Mouse (Mus musculus): Measurements from ENCODE around the gene Zbed5. TPM values are rescaled to one million over a fixed set of nuclear protein-coding genes. Genes with fewer than 3 reads are reported as not detected.

Gene Zbed5
- polyA plus RNA-seq (2015; fragmentation: Nextera tagmentation; extraction: Ambion mirVana) = 2.4 and 3.7 TPM in 2 replicates

GRCm38 (mm10) chr5:129895198-129896088 lies at the start of gene Zbed5:
Gene Zbed5, plus strand, starts transcription at chr5:129895723.
- Histone ChIP-seq H3K36me3 (ENCODE audit: control insufficient read depth, insufficient read depth, low read length) (no peaks in the 10 kb centered on the region), H3K27ac (ENCODE audit: low read length) (no peak within 1 kb of the TSS), H3K4me1 (ENCODE audit: control insufficient read depth, insufficient read depth, low read length) (0 out of 2 replicates have a peak, but pooled peaks cover 6% of the 10 kb centered on the region), H3K9ac (ENCODE audit: low read length) (peak within 1 kb of the TSS; percentile 69), H3K27me3 (ENCODE audit: control insufficient read depth, insufficient read depth, low read length) (no peaks in the 10 kb centered on the region), H3K4me2 (ENCODE audit: low read depth, low read length) (peak within 1 kb of the TSS; percentile 95), H3K4me3 (replicated peaks; ENCODE audit: low read length) (peak within 1 kb of the TSS; percentile 70), H3K9me3 (replicated peaks; ENCODE audit: control insufficient read depth, low read length) (no peaks in the 10 kb centered on the region)
- ATAC-seq (ENCODE audit: insufficient read depth, low FRiP score) = peak; percentile 99
- 2% methylated on average over 44 of the region's 44 CpGs for whole genome bisulfite sequencing

DNA sequence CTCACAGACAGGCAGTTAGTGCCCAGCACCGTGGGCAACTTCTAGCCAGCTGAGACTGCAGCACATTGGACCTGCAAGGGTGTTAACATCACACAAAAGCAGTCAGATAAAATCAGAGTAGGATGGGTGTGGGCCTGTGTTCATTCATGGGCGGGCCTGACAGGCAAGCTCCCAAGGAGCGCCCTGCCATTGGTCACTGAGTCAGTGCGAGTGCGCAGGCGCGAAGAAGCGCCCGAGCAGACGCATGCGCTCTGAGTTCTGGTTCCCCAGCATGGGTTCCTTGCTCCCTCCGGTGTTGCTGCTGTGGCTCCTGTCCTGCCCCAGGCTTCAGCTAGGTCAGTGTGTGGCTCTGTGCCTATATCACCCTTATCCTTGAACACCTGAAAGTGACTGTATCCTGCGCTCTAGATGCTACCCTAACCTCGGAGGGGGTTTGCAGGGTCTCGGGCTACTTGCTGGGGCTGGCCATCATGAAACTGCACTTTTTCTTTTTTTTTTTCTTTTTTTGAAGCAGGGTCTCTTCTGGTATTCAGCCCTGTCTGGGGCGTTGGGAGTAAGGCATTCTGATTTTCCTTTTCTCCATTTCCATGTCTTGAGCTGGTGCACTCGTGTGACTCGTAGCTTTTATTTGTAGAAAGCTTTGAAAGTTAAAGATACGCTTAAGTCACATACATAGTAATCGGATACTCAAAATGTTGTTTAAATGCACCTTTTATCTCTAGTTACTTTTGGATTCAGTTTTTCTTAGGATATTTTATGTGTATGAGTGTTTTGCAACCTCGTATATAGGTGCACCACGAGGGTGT lies 48.6 kb upstream of the Zbed5 start, which contains the start of gene Sumf2:
Sumf2 (plus strand) TSS at position 235 of the 806 bp plus-strand sequence.
- WGBS = 7% methylated on average over 22 of the region's 22 CpGs
- peak within 1 kb of the TSS; percentile 69 for H3K27ac ChIP-seq (ENCODE audit: low read length)
- H3K27me3 ChIP-seq (ENCODE audit: control insufficient read depth, insufficient read depth, low read length) = no peaks in the 10 kb centered on the region
- H3K36me3 ChIP-seq (ENCODE audit: control insufficient read depth, insufficient read depth, low read length) = peaks cover 6% of the 10 kb centered on the region; the same call in 1 of the 2 replicates
- peak within 1 kb of the TSS; percentile 80 for H3K4me2 ChIP-seq (ENCODE audit: low read depth, low read length)
- H3K4me1 ChIP-seq (ENCODE audit: control insufficient read depth, insufficient read depth, low read length) = peaks cover 9% of the 10 kb centered on the region; the same call in 1 of the 2 replicates
- H3K9ac ChIP-seq (ENCODE audit: low read length) = peak within 1 kb of the TSS; percentile 87
- peaks cover 4% of the 10 kb centered on the region; the same call in 1 of the 2 replicates for H3K9me3 ChIP-seq (replicated peaks; ENCODE audit: control insufficient read depth, low read length)
- H3K4me3 ChIP-seq (replicated peaks; ENCODE audit: low read length) = peak within 1 kb of the TSS; percentile 89
- ATAC-seq (ENCODE audit: insufficient read depth, low FRiP score) = peak; percentile 99

DNA sequence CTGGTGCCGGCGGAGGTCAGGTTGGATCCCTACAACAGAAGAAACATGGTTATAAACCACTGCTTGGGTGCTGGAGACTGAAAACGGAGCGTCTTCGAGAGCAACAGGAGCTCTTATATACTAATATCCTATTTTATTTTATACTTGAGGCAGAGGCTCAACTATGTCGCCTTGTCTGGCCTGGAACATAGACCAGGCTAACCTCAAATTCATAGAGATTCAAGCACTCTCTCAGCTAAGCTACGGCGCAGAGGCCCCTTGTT lies 48.0 kb upstream of the Zbed5 start:
- H3K4me2 ChIP-seq (ENCODE audit: low read depth, low read length) = peak overlapping the region; percentile 80
- peaks cover 9% of the 10 kb centered on the region; the same call in 1 of the 2 replicates for H3K4me1 ChIP-seq (ENCODE audit: control insufficient read depth, insufficient read depth, low read length)
- no peaks in the 10 kb centered on the region for H3K27me3 ChIP-seq (ENCODE audit: control insufficient read depth, insufficient read depth, low read length)
- peak overlapping the region; percentile 89 for H3K4me3 ChIP-seq (replicated peaks; ENCODE audit: low read length)
- no peak for ATAC-seq (ENCODE audit: insufficient read depth, low FRiP score)
- peaks cover 6% of the 10 kb centered on the region; the same call in 1 of the 2 replicates for H3K36me3 ChIP-seq (ENCODE audit: control insufficient read depth, insufficient read depth, low read length)
- 52% methylated on average over 8 of the region's 8 CpGs for WGBS
- H3K27ac ChIP-seq (ENCODE audit: low read length) = no peak overlapping the region
- H3K9me3 ChIP-seq (replicated peaks; ENCODE audit: control insufficient read depth, low read length) = peaks cover 4% of the 10 kb centered on the region; the same call in 1 of the 2 replicates
- H3K9ac ChIP-seq (ENCODE audit: low read length) = peak overlapping the region; percentile 87

- no peak overlapping the region for H3K4me3 ChIP-seq (replicated peaks; ENCODE audit: low read length)
- no peak for ATAC-seq (ENCODE audit: insufficient read depth, low FRiP score)
- no peak overlapping the region for H3K9ac ChIP-seq (ENCODE audit: low read length)
- H3K27ac ChIP-seq (ENCODE audit: low read length) = no peak overlapping the region
- no peaks in the 10 kb centered on the region for H3K4me1 ChIP-seq (ENCODE audit: control insufficient read depth, insufficient read depth, low read length)
- WGBS = 42% methylated on average over 5 of the region's 5 CpGs
- no peak overlapping the region for H3K4me2 ChIP-seq (ENCODE audit: low read depth, low read length)
- H3K27me3 ChIP-seq (ENCODE audit: control insufficient read depth, insufficient read depth, low read length) = no peaks in the 10 kb centered on the region
- no peaks in the 10 kb centered on the region for H3K9me3 ChIP-seq (replicated peaks; ENCODE audit: control insufficient read depth, low read length)
- H3K36me3 ChIP-seq (ENCODE audit: control insufficient read depth, insufficient read depth, low read length) = peaks cover 9% of the 10 kb centered on the region; the same call in 1 of the 2 replicates
These were observed 40.4 kb upstream of the Zbed5 start for GRCm38 (mm10) chr5:129855163-129855562.

- no peaks in the 10 kb centered on the region for H3K9me3 ChIP-seq (replicated peaks; ENCODE audit: control insufficient read depth, low read length)
- no peaks in the 10 kb centered on the region for H3K4me1 ChIP-seq (ENCODE audit: control insufficient read depth, insufficient read depth, low read length)
- no peak for ATAC-seq (ENCODE audit: insufficient read depth, low FRiP score)
- H3K4me2 ChIP-seq (ENCODE audit: low read depth, low read length) = no peak overlapping the region
- H3K4me3 ChIP-seq (replicated peaks; ENCODE audit: low read length) = no peak overlapping the region
- H3K27me3 ChIP-seq (ENCODE audit: control insufficient read depth, insufficient read depth, low read length) = no peaks in the 10 kb centered on the region
- WGBS = 87% methylated on average over 5 of the region's 5 CpGs
- H3K9ac ChIP-seq (ENCODE audit: low read length) = no peak overlapping the region
- H3K27ac ChIP-seq (ENCODE audit: low read length) = no peak overlapping the region
- H3K36me3 ChIP-seq (ENCODE audit: control insufficient read depth, insufficient read depth, low read length) = peaks cover 13% of the 10 kb centered on the region; the same call in 1 of the 2 replicates
These were observed 39.1 kb upstream of the Zbed5 start for GRCm38 (mm10) chr5:129856414-129856813.

- Histone ChIP-seq H3K4me3 (replicated peaks; ENCODE audit: low read length) (no peak overlapping the region), H3K9ac (ENCODE audit: low read length) (no peak overlapping the region), H3K36me3 (ENCODE audit: control insufficient read depth, insufficient read depth, low read length) (peaks cover 19% of the 10 kb centered on the region), H3K27me3 (ENCODE audit: control insufficient read depth, insufficient read depth, low read length) (no peaks in the 10 kb centered on the region), H3K9me3 (replicated peaks; ENCODE audit: control insufficient read depth, low read length) (no peaks in the 10 kb centered on the region; the same call in 1 of the 2 replicates), H3K4me1 (ENCODE audit: control insufficient read depth, insufficient read depth, low read length) (no peaks in the 10 kb centered on the region), H3K27ac (ENCODE audit: low read length) (no peak overlapping the region), H3K4me2 (ENCODE audit: low read depth, low read length) (no peak overlapping the region)
- no peak for ATAC-seq (ENCODE audit: insufficient read depth, low FRiP score)
- 97% methylated on average over 6 of the region's 6 CpGs for WGBS
These were observed 33.2 kb upstream of the Zbed5 start for GRCm38 (mm10) chr5:129862325-129862724.

DNA sequence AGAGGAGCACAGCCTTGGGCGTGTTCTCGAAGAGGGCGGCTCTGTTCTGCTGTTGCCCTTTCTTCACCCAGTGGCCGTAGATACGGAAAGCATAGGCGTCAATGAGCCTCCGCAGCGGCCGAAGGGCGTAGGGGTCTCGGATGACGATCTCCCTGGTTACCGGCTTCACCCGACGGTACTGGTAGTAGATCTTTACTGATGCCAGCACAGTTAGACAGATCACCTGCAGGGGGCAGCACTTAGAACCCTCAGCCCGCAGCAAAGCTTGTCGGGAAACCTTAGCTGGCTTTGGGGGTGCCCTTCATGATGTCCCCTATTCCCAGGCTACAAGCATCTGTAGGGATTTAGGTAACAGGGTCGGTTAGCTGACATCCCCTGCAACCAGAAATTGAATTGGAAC lies 31.1 kb upstream of the Zbed5 start:
- Histone ChIP-seq H3K9me3 (replicated peaks; ENCODE audit: control insufficient read depth, low read length) (no peaks in the 10 kb centered on the region; the same call in 1 of the 2 replicates), H3K4me3 (replicated peaks; ENCODE audit: low read length) (no peak overlapping the region), H3K4me2 (ENCODE audit: low read depth, low read length) (peak overlapping the region; percentile 39; the same call in 1 of the 2 replicates), H3K36me3 (ENCODE audit: control insufficient read depth, insufficient read depth, low read length) (peaks cover 16% of the 10 kb centered on the region), H3K27me3 (ENCODE audit: control insufficient read depth, insufficient read depth, low read length) (no peaks in the 10 kb centered on the region), H3K9ac (ENCODE audit: low read length) (0 out of 2 replicates have a peak overlapping the region, but pooled peaks have one; percentile 4), H3K4me1 (ENCODE audit: control insufficient read depth, insufficient read depth, low read length) (no peaks in the 10 kb centered on the region), H3K27ac (ENCODE audit: low read length) (no peak overlapping the region)
- WGBS = 12% methylated on average over 18 of the region's 18 CpGs
- no peak for ATAC-seq (ENCODE audit: insufficient read depth, low FRiP score)

DNA sequence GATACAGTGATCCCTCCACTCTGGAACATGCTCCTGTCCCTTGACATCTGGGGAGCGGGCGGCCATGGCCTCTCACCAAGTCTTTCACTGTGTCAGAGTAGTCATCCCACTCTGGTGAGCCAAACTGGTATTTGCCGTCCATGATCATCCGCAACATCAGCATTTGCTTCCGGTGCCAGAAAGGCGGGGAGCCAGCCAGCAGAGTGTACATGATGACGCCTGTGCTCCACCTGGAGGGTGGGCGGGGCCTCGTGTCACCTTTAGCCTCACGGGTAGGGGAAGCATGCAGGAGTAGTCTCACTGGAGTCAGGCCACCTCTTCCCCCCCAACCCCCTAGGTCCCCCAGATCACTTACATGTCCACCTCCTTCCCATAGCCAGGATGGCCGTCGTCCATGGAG lies 29.7 kb upstream of the Zbed5 start:
- no peaks in the 10 kb centered on the region; the same call in 1 of the 2 replicates for H3K9me3 ChIP-seq (replicated peaks; ENCODE audit: control insufficient read depth, low read length)
- H3K27ac ChIP-seq (ENCODE audit: low read length) = no peak overlapping the region
- no peak overlapping the region for H3K9ac ChIP-seq (ENCODE audit: low read length)
- H3K4me1 ChIP-seq (ENCODE audit: control insufficient read depth, insufficient read depth, low read length) = no peaks in the 10 kb centered on the region
- no peak overlapping the region for H3K4me2 ChIP-seq (ENCODE audit: low read depth, low read length)
- peaks cover 13% of the 10 kb centered on the region for H3K36me3 ChIP-seq (ENCODE audit: control insufficient read depth, insufficient read depth, low read length)
- ATAC-seq (ENCODE audit: insufficient read depth, low FRiP score) = no peak
- 78% methylated on average over 12 of the region's 12 CpGs for WGBS
- no peaks in the 10 kb centered on the region for H3K27me3 ChIP-seq (ENCODE audit: control insufficient read depth, insufficient read depth, low read length)
- H3K4me3 ChIP-seq (replicated peaks; ENCODE audit: low read length) = no peak overlapping the region
